Mouse (Mus musculus) cerebellum, adult 18-20 months (tissue): ENCODE data around the gene Olfr99.
"Not testable (repeated sequence)": the region's sequence is repeated elsewhere in the genome, so short reads cannot be mapped to it uniquely, and the experiment has no call there.

Experiments
- DNase-seq, 2 experiments: peaks; one replicate each; pipeline ENCODE4 v3.0.0; 2021

Gene Olfr99

DNA sequence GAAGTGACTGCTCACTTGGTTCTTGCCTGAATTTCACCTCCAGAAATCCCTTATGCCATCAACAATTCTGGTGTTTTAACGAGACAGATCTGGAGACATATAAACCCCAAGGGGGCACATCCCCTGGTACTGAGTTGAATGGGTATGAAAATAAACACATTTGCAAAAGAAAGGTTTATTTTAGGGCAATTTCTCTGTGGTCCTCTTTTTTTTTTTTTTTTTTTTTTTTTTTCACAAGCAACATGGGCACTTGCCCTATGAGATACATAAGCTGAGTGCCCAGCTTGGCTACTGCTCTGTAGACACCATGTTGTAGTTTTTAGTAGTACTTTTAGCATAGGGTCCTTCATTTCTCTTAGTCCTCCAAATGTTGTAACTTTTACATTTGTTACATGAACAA lies at the start of gene Olfr99:
Gene Olfr99, minus strand, starts transcription at position 101 of the 400 bp plus-strand sequence.
- DNase-seq: no peak

- DNase-seq: no peak
Observed at GRCm38 (mm10) chr17:37316954-37317353, 33.7 kb upstream of the Olfr99 start, which contains the start of gene Olfr102. Gene Olfr102 (minus strand): TSS chr17:37317054.

DNA sequence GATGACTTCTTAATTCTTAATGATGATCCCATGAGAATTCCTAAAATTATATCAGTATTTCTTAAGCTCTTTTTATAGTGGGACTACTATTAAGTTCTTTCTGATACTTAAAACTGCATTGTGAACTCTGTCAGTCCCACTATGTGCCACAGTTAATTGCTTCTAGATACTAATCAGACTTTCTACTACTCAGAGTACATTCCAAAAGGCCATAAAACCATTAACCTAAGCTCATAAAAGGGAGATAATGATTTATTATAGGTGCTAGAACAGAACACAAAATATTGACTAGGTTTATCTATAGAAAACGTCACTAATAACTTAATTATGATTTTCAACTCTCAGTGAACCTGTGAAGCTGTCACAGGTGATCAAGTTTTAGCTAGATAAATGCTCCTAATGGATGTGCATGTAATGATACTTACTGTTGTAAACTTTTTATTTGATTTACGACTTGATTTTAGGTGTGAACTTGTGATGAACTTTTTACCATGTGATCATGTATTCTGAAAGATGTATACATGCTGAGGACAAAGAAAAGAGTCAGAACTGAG lies 27.0 kb upstream of the Olfr99 start:
- DNase-seq: no peak

DNA sequence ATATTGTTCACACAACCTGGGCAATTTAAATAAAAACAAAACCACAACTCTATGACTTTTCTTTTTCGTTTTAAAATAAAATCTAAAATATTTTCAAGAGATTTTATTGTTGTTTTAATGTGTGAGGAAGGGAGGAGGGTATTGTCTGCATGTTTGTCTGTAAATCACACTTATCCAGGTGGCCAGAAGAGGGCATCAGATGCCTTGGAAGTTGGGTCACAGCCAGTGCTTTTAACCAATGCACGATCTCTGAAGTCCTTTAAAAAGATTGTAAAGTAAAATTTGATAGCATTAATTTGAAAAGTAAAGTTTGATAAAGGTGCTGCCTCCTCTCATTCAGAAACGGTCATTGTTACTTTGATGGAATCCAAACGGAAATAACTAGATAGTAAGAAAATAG lies 25.2 kb upstream of the Olfr99 start:
- DNase-seq: no peak

- DNase-seq: no peak
Observed at GRCm38 (mm10) chr17:37304213-37304612, 21.0 kb upstream of the Olfr99 start, which contains the start of gene Olfr101. Gene Olfr101 (minus strand): TSS chr17:37304313.

GRCm38 (mm10) chr17:37280331-37280730 lies 2.9 kb downstream of the Olfr99 start:
- DNase-seq: no peak

DNA sequence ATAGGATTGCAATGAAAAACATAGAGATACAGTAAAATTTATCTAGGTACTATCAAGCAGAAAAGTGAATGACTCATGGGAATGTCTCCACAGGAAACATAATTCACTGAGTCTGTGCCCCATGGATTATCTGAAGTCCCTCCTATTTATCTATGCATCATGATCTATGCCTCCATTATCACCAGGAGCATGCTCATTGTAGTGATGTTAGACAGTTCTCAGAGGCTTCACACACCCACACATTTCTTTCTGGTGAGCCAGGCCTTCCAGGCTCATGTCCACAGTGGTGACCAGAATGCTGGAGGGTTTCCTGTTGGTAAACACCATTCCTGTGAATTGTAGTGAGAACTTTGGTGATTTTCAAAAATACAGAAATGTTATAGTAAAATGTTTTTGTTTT lies 6.7 kb downstream of the Olfr99 start:
- DNase-seq: no peak

DNA sequence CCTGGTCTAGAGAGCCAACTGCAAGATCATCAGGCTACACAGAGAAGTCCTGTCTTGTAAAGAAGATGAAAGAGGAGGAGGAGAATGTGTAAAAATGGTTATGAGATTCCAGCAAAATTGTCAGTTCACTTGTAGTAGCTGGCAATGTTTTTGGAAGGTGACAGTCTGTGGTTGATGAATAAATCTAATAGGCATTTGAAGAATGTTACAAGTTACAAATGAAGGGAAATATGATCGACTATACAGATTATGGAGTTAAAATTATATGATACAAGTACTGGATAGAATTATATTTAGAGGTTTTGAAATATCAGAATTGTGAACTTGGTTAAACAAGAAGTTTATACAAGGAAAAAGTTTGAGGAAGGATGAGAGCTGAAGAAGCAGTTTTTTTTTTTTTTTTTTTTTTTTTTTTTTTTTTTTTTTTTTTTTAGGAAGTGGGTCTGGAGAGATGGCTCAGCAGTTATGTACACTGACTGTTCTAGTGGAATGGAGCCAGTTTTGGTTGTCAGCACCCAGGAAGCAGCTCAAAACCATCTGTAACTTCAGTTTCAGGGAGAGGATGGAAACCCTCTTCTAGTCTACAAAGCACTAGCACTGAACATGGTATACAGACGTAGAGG lies 7.5 kb downstream of the Olfr99 start:
- no peak for DNase-seq

DNA sequence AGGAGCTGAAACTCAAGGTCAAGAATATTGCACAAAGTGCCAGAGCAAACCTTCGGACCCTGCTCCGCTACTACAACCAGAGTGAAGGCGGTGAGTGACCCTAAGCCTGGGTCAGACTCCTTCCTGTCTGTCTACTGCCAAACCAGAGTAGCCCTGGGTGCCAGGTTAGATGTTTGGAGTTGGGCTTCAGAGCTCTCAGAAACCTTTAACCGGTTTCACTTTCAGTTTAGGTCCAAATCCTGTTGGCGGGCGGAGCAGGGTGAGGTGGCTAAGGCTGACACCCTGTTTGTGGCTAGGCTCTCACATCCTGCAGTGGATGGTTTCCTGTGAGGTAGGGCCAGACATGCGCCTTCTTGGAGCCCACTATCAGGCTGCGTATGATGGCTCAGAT lies 12.6 kb downstream of the Olfr99 start:
- peak in 1 of 2 experiments; percentile 2 for DNase-seq

DNA sequence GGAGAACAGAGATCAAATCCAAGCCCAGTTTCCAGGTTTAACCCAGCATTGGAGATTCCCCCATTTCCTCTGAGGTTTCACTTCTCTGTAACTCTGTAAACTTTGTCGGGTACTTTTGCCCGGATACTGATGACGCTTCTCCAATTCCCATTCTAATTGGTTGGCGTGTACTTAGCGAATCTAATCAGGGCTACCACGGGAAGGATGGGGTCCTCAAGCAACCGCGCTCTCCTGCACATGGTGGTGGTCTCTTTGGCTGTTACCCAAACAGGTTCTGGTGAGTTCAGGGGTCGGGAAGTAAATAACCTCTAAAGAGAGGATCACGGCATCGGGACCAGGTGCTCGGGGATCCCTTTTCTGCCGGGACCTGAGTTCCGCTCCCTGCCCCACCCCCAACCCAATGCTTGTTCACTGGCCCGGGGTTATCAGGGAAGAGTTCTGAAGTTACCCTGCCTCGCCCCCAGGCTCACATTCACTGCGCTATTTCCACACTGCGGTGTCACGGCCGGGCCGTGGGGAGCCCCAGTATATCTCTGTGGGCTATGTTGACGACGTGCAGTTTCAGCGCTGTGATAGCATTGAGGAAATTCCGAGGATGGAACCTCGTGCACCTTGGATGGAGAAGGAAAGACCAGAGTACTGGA lies 13.1 kb downstream of the Olfr99 start, which contains the start of gene H2-M3:
Gene H2-M3, plus strand, starts transcription at position 163 of the 644 bp plus-strand sequence.
- peak; percentile 59 to 60 for DNase-seq

GRCm38 (mm10) chr17:37263626-37264025 lies 19.6 kb downstream of the Olfr99 start, which contains the start of gene Olfr98:
Gene Olfr98 (minus strand): TSS chr17:37263749.
- DNase-seq: no peak

DNA sequence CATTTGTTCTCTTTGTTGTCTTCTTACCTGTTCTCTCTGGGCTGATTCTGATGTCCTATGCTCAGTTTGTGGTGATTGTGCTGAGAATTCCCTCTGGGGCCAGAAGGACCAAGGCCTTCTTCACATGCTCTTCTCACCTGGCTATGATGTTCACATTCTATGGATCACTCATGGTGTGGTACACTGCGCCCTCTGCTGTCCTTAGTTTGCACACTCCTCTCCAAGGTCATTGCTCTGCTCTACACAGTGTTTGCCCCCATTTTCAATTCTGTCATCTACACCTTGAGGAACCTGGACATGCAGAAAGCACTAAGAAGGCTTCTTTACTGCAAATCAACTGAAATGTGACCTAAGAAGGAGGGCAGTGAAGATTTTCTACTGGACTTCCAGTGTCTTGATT lies 32.7 kb downstream of the Olfr99 start:
- peak in 1 of 2 experiments; percentile 4 for DNase-seq

GRCm38 (mm10) chr17:37249460-37249859 lies 33.8 kb downstream of the Olfr99 start:
- DNase-seq: no peak

DNA sequence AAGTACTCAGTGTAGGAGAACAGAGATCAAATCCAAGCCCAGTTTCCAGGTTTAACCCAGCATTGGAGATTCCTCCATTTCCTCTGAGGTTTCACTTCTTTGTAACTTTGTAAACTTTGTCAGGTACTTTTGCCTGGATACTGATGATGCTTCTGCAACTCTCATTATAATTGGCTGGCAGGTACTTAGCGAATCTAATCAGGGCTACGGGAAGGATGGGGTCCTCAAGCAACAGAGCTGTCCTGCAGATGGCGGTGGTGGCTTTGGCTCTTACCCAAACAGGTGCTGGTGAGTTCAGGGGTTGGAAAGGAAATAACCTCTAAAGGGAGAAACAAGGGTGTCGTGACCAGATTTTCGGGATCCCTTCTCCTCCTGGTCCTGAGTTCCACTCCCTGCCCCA lies 36.5 kb downstream of the Olfr99 start:
- DNase-seq: peak; percentile 7 to 12

DNA sequence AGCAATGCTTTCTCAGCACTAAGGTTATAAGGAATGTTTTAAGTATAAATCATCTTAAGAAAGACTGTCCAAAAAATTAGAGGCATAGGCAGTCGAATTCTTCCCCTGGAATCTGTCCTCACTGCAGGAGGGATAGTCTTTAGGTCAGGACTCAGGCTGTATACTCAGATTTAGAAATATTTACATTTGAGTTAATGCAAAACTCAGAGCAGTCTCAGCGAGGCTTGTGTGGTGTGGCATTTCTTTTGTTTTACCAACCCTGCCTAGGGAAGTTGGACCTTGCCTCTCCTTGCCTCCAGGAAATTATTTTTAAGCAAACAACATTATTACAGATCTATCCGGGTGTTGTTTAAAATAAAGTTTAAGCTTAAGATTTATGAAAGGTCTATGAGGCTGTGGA lies 41.1 kb downstream of the Olfr99 start:
- DNase-seq: no peak

- not testable (repeated sequence) for DNase-seq
Observed at GRCm38 (mm10) chr17:37237230-37237629, 46.0 kb downstream of the Olfr99 start, which contains the start of gene Olfr97. Gene Olfr97 (minus strand): TSS chr17:37237330.
